Mouse (Mus musculus) fat pad, adult 2 months (tissue): Measurements from ENCODE around the gene Cdhr2.
A peak's percentile ranks its signal among the peaks of the same experiment; 100 is the strongest.

Experiments used
- DNase-seq: peaks from one replicate; pipeline ENCODE4 v3.0.0-alpha.2; 2011; ENCODE audit warnings: low read depth, low spot score; ENCODE audit errors: extremely low read depth

Gene Cdhr2

DNA sequence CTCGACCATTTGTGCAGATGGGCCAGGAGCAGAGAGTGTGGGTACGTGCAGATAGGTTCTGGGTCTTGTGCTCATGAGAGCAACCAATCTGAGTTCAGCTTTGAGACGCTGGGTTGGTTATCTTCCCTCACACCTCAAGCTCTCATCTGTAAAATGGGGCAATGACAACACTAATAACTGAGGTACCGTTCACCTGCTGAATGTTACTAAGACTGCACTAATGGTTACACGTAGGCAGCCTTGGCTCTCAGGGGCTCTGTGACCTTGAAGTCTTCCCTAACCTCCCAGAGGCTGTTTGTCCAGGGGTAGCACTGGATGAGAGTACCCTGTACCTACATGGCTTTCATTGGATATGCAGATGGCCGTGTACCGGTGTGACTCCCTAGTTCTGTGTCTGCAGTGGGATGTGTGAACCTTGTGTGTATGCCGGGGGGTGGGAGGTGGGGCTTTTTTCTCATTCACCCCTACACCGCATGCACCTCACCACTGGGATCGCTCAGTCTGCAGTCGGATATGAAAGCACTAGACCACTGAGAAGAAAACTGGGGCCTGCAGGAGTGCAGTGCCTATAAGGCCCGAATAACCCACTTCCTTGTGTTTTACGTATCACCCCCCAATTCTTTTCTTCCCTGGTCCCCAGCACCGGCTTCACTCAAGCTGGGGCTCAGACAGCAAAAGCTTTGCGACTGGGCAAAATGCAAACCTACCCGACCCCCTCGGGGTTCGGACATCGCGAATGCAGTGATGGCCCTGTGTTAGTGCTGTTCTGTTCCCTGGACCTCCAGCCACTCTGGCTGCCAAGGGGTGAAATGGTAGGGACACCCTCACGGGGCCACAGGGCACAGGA is 8.3 kb upstream of the Cdhr2 start:
- no peak for DNase-seq

DNA sequence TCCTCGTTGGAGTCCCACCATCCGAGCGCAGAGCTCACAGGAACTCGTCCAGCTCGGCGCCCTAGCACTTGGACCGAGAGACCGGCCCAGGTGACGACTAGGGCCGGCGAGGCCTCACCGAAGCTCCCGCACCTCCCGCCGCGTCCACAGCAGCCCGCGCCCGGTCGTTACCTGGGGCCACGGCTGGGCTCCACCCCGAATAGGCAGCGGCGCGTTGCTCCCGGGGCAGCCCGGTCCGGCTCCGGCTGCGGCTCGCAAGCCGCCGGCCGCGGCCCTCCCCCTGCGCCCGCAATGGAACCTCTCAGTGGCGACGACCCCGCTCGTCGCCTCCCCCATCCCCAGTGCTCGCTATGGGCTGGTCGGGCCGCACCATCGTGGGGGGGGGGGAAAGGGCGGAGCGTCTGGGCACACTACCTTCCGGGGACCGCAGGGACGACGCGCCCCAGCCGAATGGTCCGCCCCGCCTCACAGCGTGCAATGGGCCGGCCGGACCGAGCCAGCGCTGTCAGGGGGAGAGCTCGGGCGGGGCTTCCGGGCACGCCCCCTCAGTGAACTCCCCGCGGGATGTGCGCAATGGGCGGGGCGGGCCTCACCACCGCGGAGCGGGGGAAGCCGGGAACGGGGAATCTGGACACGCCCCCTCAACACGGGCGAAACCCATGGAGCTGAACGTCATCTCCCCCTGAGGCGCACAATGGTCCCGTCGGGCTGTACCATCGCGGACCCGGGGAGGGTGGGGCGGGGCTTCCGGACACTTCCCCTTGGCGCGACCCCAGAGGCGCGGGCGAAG is 7.5 kb upstream of the Cdhr2 start, which contains the start of gene Rnf44:
Gene Rnf44, minus strand, starts transcription at position 350 of the 790 bp plus-strand sequence.
- peak; percentile 59 for DNase-seq

DNA sequence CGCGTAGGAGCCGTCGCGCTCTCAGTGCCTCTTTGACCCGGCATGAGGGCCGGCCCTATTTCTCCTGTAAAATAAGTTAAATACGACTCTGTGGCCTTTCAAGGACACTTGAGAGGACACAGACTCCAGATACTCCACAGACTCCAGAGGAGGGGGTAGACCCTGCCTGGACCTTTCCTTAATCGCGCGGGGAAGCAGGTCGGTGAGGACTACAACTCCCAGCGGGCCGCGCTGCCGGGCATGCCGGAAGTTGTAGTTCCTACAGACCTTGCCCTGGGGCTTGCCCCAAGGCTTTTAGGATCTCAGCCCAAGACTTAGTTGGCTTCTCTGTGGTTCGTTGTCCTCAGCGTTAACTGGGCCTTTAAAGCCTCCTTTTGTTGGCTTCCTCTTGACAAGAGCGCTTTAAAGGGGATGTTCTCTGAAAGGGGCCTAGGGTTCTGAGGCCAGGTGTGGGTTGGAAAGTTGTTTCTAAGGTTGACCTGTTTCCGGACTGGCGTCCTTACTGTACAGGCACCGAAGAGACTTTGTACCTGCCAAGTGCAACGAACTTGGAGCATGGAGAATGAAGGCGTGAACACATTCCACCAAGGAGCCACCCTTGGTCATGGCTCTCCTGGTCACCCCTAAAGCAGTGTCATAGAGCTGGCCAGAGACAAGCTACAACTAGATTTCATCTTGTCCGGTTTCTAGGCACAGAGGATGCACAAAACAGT is 6.8 kb upstream of the Cdhr2 start:
- DNase-seq: no peak

DNA sequence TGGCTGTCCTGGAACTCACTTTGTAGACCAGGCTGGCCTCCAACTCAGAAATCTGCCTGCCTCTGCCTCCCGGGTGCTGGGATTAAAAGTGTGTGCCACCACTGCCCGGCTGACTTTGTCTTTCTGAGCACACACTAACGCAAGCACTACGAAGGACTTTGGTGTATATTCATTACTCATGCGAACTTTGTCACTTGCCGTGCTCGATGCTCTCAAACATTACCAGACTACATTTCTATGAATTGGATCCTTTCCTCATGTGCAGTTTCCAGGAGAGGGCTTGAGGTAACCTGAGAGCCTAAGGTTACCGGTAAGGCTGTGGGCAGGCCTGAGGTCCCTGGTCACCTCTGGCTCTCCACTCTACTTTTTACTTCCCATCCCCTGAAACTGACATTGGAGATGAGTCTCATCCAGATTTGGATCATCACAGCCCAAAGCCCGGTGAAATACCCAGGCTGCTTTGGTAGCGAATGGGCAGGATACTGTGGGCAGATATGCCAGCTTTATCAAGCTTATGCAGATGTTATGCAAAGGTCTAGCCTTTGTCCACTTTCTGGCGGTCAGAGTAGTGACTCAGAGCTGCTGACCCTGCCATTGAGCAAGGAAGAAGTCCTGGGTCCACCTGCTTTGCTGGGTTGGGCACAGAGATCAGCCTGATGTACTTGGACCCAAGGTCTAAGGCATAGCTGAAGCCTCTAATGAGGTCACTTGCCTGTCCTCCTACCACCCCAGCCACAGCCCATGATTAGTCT is 5.6 kb upstream of the Cdhr2 start:
- no peak for DNase-seq

DNA sequence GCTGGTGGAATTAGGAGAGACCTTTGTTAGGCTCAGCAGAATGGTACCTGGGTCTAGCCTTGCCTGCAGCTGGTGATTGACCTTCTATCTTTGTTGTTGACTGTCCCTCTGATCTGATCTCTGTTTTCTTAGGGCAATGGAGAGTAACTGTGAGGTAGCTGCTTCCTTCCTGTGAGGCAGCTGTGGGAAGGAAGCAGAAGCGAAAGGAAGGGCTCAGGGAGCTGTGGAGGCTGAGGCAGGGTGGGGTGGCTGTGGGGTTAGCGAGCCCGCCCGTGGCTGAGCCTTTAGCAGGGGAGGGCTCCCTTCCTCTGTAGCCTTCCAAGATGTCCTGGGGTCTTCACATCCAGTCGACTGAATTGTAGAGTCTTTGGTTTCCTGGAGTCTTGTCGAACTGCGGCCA is 1.2 kb downstream of the Cdhr2 start:
- no peak for DNase-seq

DNA sequence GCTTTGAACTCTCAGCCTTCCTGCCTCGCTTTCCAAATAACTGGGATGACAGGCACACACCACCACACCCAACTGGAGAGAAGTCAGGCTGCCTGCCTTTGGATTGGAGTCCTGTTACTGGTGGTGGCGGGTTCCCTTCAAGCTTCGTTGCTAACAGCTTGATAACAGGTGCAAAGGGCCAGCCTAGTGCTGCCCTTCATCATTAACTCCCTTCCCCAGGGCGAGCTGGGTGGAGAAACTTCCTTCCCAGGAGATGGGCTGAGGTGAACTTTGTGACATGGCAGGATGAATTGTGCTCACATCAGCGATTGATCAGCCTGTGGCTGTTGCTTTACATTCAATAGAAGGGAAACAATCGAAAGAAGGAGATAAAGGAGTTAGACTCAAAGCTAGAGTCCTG is 3.6 kb downstream of the Cdhr2 start:
- no peak for DNase-seq

DNA sequence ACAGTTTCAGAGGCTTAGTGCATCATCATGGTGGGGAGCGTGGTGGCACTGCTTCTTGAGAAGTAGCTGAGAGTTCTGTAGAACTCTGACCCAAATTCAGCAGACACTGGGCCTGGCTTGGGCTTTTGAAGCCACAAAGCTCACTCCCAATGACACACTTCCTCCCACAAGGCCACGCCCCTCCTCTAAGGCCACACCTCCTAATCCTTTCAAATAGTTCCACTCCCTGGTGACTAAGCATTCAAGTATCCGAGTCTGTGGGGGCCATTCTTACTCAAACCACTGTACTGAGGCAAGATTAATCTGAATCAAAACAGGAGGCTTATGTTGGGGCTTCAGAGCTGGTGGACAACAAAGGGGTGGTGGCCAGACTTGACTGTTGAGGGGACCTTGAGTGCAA is 9.6 kb downstream of the Cdhr2 start:
- DNase-seq: no peak

DNA sequence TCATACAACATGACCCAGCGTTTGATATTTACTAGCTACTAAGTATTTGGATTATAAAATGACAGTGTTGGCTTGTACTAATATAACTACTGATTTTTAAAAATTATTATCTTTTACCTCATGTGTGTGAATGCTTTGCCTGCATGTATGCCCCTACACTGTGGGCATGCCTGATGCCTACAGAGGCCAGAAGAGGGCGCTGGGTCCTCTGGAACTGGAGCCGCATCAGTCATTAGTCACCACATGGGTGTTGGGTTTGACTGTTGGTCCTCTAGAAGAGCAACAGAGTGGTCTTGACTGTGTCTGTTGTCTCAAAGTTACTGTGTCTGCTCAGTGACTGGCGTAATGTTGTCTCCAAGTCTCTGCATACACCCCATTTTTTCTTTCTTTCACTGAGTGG is 13.1 kb downstream of the Cdhr2 start:
- no peak for DNase-seq

DNA sequence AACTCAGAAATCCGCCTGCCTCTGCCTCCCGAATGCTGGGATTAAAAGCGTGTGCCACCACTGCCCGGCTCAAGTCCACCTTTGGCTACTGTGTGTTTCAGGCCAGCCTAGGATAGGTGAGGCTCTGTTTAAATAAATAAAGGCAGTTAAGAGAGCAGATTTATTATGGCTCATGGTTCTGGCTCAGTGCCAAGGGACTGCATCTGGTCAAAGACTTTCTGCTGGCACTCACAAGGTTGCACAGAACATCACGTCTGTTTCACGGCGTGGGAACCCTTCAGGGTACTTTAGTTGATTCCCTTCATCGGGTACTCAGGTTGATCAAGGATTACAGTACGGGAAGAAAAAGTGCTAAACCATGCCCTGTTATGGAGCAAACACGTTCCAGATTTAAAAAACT is 13.7 kb downstream of the Cdhr2 start:
- DNase-seq: no peak

DNA sequence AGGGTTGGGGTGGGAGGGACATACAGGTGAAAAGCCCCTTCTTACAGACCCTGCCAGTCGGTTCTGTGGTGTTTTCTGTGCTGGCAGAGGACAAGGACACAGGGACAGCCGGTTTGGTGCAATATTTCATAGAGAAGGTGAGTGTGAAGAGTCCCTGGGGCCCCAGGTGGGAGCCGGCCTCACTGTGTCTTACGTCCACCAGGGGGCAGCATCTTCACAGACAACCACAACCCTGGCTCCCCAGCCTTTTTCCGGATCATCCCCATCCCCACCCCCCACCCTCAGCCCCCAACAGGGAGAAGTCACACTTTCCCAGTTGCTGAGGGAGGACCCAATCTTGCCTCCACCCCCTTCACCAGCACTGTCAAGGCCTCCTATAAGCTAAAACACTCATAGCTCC is 15.7 kb downstream of the Cdhr2 start:
- no peak for DNase-seq

DNA sequence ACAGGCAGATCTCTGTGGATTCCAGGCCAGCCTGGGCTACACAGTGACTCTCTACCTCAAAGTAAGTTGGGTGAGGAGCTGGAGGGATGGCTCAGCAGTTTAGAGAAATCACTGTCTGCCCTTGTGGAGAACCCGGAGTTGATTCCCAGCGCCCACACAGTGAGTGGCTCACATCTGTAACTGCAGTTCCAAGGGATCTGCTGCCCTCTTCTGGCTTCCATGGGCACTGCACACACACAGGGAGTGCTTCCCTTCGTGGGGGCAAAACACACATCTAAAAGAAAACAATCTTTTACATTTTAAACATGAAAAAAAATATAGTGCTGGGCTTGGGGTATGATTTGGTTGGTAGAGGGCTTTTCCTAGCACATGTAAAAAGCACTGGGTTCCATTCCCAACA is 21.9 kb downstream of the Cdhr2 start:
- DNase-seq: no peak

DNA sequence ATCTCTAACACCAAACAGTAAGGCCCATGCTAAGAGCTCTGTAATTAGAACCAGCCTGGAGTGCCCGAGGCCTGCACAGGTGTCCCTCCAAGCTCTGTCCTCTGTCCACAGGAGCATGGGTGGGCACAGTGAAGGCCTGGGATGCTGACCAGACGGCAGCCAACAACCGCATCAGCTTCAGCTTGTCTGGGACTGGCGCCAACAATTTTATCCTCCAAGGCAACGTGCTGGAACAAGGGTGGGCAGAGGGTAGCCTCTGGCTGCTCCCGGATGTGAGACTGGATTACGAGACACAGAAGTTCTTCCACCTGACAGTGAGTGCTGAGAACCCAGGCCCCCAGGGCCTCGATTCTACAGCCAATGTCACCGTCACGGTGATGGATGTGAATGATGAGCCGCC is 24.9 kb downstream of the Cdhr2 start:
- DNase-seq: no peak

DNA sequence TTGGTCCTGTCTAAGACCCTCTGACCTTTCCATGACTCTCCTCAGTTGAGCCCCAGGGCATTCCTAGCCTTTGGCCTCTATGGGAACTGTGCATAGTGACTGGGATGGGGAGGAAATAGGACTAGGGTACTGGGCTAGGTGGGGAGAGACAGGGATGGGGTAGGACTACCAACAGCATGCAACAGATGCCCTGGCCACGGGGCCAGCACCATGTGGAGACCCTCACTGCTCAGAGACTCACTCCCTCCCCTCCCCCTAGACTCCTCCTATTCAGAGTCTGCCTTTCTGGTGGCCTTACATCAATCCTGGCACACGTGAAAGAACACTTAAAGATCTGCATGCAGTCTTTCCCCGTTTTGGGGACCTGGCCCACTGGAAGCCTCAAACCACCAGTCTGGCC is 35.7 kb downstream of the Cdhr2 start:
- no peak for DNase-seq

DNA sequence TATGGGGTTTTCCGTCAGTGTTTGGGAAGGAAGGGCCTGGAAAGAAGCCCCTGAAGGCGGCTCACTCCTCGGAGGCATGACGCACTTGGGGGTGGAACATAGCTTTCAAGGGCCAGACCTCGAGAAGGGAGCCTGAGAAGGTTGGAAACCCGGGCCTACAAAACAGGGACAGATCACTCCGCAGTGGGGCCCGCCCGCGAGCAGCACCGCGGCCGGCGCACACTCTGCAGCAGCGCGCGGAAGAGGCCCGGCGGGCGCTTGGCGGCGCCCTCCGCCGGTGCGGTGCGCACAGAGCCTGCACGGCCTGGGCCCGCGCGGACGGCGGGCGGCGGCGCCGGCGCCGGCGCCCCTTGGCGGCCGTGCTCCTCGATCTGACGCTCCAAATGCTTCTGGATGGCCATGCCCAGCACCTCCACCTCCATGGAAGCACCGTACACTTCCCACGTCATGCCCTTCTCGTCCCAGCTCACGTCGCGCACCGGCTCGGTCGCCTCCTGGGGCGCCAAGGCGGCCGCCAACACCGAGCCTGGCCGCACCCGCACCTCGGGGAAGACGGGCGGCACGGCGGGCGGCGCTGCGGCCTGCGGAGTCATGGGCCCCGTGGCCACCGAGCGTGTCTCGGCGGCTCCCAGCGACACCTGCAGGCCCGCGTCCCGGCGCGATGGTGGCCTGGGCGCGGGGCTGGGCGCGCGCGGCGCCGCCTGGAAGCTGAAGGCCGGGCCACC is 36.4 kb downstream of the Cdhr2 start:
- no peak for DNase-seq

DNA sequence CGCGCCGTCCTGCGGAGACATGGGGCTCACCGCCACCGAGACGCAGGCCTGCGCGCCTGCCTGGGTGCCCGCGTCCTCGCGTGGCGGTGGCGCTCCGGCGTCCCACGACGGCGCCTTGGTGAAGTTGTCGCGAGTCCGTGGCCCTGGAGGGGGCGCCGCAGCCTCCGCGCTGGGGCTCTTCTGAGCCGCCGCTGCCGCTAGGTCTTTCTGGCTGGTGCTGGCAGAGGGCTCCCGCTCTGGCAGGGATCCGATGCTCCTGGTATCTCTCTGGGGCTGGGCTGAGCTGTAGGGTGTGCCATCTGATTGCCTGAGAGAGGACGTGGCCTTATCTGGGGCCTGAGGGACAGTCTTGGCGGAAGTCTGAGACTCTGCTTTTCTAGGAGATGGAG is 36.9 kb downstream of the Cdhr2 start:
- no peak for DNase-seq

DNA sequence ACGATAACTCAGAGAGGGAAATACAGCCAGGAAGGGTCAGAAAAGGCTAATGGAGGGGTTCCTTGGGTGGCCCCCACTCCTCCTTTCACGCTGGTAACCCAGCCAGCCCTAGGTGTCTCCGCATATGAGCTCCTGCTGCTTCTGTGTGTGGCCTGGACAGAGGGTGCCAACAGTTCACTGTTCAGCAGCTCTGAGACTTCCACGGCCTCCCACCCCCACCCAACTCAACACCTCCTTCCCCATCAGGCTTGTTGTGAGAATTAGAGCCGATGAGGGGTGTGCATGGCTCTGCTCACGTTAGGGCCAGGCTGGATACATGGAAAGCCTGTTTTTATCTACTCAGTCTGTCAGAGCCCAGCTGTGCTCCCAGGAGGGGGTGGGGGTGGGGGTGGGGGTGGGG is 44.8 kb downstream of the Cdhr2 start:
- no peak for DNase-seq

DNA sequence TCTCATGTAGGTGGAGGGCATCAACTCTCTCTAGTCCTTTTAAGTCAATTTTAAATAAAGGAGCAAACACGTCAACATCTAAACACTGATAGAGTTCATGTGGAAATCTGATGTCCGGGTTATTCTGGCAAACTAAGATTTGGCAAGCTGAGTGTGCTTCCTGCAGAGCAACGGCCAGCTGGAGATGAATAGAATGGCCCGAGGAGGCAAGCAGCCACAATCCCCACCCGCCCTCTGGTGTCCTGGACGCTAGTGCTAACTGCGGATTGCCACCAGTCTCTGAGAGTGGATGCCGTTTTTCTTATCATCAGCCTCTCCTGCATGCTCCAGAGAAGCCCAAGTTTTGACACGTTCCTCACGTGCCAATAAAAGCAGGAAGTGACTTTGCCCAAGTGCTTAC is 45.6 kb downstream of the Cdhr2 start:
- no peak for DNase-seq

DNA sequence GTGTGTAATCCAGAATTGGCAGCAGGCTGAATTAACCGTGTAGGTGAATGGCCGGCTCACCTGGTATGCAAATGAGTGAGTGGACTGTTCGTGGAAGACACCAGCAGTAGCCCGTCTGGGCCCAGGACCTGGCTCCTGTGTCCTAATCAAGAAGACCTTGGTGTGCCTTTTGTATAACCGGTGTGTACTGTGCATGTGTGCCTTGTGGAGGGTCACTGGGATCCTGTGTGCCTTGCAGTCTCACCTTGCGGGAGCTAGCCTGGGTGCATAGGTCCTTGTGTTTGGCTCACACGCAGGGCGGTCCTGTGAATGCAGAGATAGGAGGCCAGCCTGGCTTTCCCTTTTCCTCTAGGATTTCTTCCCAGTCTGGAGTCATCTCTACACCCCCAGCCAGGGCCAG is 46.9 kb downstream of the Cdhr2 start:
- no peak for DNase-seq

DNA sequence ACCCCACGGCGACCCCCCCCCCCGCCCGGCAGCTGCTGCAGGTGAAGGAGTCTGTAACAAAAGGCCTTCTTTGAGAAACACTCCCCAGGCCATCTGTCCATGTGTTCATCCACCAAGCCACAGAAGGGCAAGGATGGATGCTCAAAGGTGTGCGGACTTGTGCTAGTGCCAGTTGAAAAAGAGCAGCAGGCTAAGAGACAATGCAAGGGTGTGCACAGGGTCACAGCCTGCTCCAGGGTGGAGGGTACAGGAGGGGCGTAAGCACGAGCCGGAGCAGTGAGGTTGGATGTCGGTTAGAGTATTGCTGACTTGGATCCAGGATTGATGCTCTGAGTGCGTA is 47.4 kb downstream of the Cdhr2 start:
- DNase-seq: no peak

DNA sequence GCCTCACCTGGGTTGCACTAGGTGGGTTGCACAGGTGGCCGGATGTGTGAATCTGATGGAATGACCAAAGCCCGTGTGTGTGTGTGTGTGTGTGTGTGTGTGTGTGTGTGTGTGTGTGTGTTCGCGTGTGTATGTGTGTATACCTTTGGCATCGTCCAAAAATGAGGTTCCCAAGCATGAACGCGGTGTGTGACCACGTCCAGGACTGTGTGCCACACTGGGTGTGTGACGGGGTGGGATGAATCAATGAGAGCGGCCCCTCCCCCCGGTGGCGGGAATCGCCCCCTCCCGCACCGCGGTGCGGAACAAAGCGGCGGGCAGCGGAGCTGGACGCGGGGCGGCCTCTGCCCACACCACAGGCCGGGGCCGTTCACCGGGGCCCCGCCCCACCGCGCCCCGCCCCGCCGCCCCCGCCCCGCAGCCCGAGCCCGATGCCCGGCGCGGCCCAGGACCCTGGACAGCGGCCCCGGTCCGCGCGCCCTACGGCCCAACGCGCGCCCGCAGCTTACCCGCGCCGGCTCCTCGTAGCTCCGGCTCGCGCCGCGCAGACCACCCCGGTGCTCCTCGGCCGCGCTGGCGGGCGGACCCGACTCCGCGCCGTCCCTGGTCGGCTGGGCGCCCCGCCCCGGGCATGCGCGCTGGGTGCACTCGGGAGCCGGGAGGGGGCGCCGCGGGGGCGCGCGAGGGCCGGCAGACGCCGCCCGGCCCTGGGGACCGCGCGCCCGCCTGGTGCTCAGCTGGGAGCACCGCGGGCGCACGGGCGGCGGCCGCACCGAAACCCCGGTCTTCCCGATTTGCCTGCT is 48.0 kb downstream of the Cdhr2 start:
- no peak for DNase-seq
